Mouse (Mus musculus) cerebellum, postnatal 25 days (tissue): Measurements from ENCODE around the gene Cntnap2.
A peak's percentile ranks its signal among the peaks of the same experiment; 100 is the strongest.
"Not testable (repeated sequence)": the region's sequence is repeated elsewhere in the genome, so short reads cannot be mapped to it uniquely, and the experiment has no call there.

Source experiments
- DNase-seq, 2 experiments: peaks; one replicate each; pipeline ENCODE4 v3.0.0; 2021; ENCODE audit warnings: mixed read lengths in 2 of 2

Cntnap2 gene

GRCm38 (mm10) chr6:47004430-47004829 lies 1945.3 kb downstream of the Cntnap2 start:
- no peak for DNase-seq

GRCm38 (mm10) chr6:47012933-47013332 lies 1953.8 kb downstream of the Cntnap2 start:
- DNase-seq: no peak

GRCm38 (mm10) chr6:47013535-47013934 lies 1954.4 kb downstream of the Cntnap2 start:
- DNase-seq: peak; percentile 69 to 84

GRCm38 (mm10) chr6:47014886-47015586 lies 1955.9 kb downstream of the Cntnap2 start:
- no peak for DNase-seq

- DNase-seq: no peak
Observed at GRCm38 (mm10) chr6:47026064-47026686, 1967.0 kb downstream of the Cntnap2 start.

- DNase-seq: no peak
Observed at GRCm38 (mm10) chr6:47031362-47031761, 1972.2 kb downstream of the Cntnap2 start.

GRCm38 (mm10) chr6:47042602-47043001 lies 1983.4 kb downstream of the Cntnap2 start:
- peak in 1 of 2 experiments; percentile 30 for DNase-seq

GRCm38 (mm10) chr6:47043586-47043985 lies 1984.4 kb downstream of the Cntnap2 start:
- DNase-seq: no peak

GRCm38 (mm10) chr6:47044385-47045200 lies 1985.4 kb downstream of the Cntnap2 start:
- DNase-seq: peak in 1 of 2 experiments; percentile 13

- no peak for DNase-seq
Observed at GRCm38 (mm10) chr6:47049051-47049450, 1989.9 kb downstream of the Cntnap2 start.

GRCm38 (mm10) chr6:47050319-47051222 lies 1991.4 kb downstream of the Cntnap2 start:
- no peak for DNase-seq

GRCm38 (mm10) chr6:47061341-47061740 lies 2002.2 kb downstream of the Cntnap2 start:
- no peak for DNase-seq

GRCm38 (mm10) chr6:47089998-47090397 lies 2030.8 kb downstream of the Cntnap2 start:
- DNase-seq: no peak

GRCm38 (mm10) chr6:47104951-47105350 lies 2045.8 kb downstream of the Cntnap2 start:
- DNase-seq: no peak

GRCm38 (mm10) chr6:47109582-47110220 lies 2050.5 kb downstream of the Cntnap2 start:
- no peak for DNase-seq

GRCm38 (mm10) chr6:47134063-47134462 lies 2074.9 kb downstream of the Cntnap2 start:
- not testable (repeated sequence) for DNase-seq

- not testable (repeated sequence) for DNase-seq
Observed at GRCm38 (mm10) chr6:47153018-47153417, 2093.9 kb downstream of the Cntnap2 start.

- peak; percentile 52 to 67 for DNase-seq
Observed at GRCm38 (mm10) chr6:47174580-47175294, 2115.6 kb downstream of the Cntnap2 start.

- DNase-seq: peak; percentile 36 to 37
Observed at GRCm38 (mm10) chr6:47175356-47176156, 2116.4 kb downstream of the Cntnap2 start.

GRCm38 (mm10) chr6:47176157-47176555 lies 2117.0 kb downstream of the Cntnap2 start:
- DNase-seq: not testable (repeated sequence)
